ENCODE assay signal across 23 mouse cellular contexts in genomic region chr17:7889026-7889425, GRCm38 (mm10). TPM values are rescaled to one million over a fixed set of nuclear protein-coding genes. Genes with fewer than 3 reads are reported as not detected.
A peak's percentile ranks its signal among the peaks of the same experiment; 100 is the strongest.
DNase-seq lines count a peak whose midpoint lies in the region; ATAC-seq lines count a peak whose summit lies in the region.
"Had no signal": no experiment of that assay in that cellular context is flagged by ENCODE, and none has a peak within 500 bp of the region (broad histone marks: within the 10 kb centered on the region; RNA-seq: fewer than 3 reads in every experiment).

No protein-coding gene starts in this region.

- no peak overlapping the region for H3K9ac ChIP-seq in forebrain, embryonic 11.5 days (ENCODE audit: low read length)
- H3K9ac ChIP-seq: embryonic facial prominence, embryonic 12.5 days; heart, embryonic 13.5 days; liver, embryonic 12.5 days; neural tube, embryonic 13.5 days had no signal

- H3K9me3 ChIP-seq in forebrain, embryonic 11.5 days (ENCODE audit: control insufficient read depth, low read length), result no peaks in the 10 kb centered on the region
- H3K9me3 ChIP-seq: embryonic facial prominence, embryonic 12.5 days; heart, embryonic 13.5 days; limb, embryonic 10.5 days; liver, embryonic 12.5 days; midbrain, embryonic 10.5 days; neural tube, embryonic 13.5 days had no signal

- WGBS in forebrain, embryonic 11.5 days, result 88% methylated on average over 9 of the region's 9 CpGs

- H3K36me3 ChIP-seq in forebrain, embryonic 11.5 days (ENCODE audit: control insufficient read depth, insufficient read depth, low read length), result no peaks in the 10 kb centered on the region
- H3K36me3 ChIP-seq: embryonic facial prominence, embryonic 12.5 days; heart, embryonic 13.5 days; limb, embryonic 10.5 days; liver, embryonic 12.5 days; midbrain, embryonic 10.5 days; neural tube, embryonic 13.5 days had no signal

- no peaks in the 10 kb centered on the region for H3K27me3 ChIP-seq in forebrain, embryonic 11.5 days (ENCODE audit: control insufficient read depth, insufficient read depth, low read length)
- H3K27me3 ChIP-seq: embryonic facial prominence, embryonic 12.5 days; heart, embryonic 13.5 days; liver, embryonic 12.5 days; neural tube, embryonic 13.5 days had no signal

- H3K4me3 ChIP-seq in forebrain, embryonic 11.5 days (ENCODE audit: low read depth, low read length), result no peak overlapping the region
- H3K4me3 ChIP-seq: embryonic facial prominence, embryonic 12.5 days; heart, embryonic 13.5 days; limb, embryonic 10.5 days; liver, embryonic 12.5 days; midbrain, embryonic 10.5 days; neural tube, embryonic 13.5 days had no signal

- peak; percentile 2 for DNase-seq in kidney, postnatal 10 days
- no peak for DNase-seq in kidney, adult 18-20 months
- peak; percentile 68 for DNase-seq in CD4-positive helper T cell, adult 2 months (ENCODE audit: low read depth, low spot score)
- DNase-seq in ovary, adult 18-20 months (ENCODE audit: low spot score), result no peak
- DNase-seq in thymus, postnatal 0 days (ENCODE audit: low spot score), result no peak
- no peak for DNase-seq in forebrain, embryonic 11.5 days (ENCODE audit: low spot score)
- DNase-seq: adrenal gland, postnatal 36 days; cerebellum, adult 8-10 months; kidney, adult 11 months; lung, adult 2 months; lung, postnatal 36 days; right cerebral cortex, postnatal 14 days had no signal

- ATAC-seq in common myeloid progenitor, adult 5-6 weeks (replicated peaks; ENCODE audit: low read depth, poor library complexity, severe bottlenecking), result peak; percentile 90
- ATAC-seq in monocyte, adult 5-6 weeks (replicated peaks; ENCODE audit: insufficient number of reproducible peaks, low FRiP score, low TSS enrichment, poor library complexity, severe bottlenecking), result peak; percentile 77
- no peak for ATAC-seq in forebrain, embryonic 11.5 days (replicated peaks; ENCODE audit: low FRiP score)
- ATAC-seq: forebrain, embryonic 16.5 days; hindbrain, embryonic 16.5 days; liver, embryonic 12.5 days had no signal

- H3K4me2 ChIP-seq in forebrain, embryonic 11.5 days (ENCODE audit: low read depth, low read length, severe bottlenecking), result no peak overlapping the region
- H3K4me2 ChIP-seq: embryonic facial prominence, embryonic 12.5 days; heart, embryonic 13.5 days; liver, embryonic 12.5 days; neural tube, embryonic 13.5 days had no signal

- no peaks in the 10 kb centered on the region for H3K4me1 ChIP-seq in forebrain, embryonic 11.5 days (replicated peaks; ENCODE audit: control insufficient read depth, insufficient read depth, low read length)
- H3K4me1 ChIP-seq: embryonic facial prominence, embryonic 12.5 days; heart, embryonic 13.5 days; limb, embryonic 10.5 days; liver, embryonic 12.5 days; neural tube, embryonic 13.5 days had no signal

- H3K27ac ChIP-seq in forebrain, embryonic 11.5 days (ENCODE audit: low read depth, low read length), result no peak overlapping the region
- H3K27ac ChIP-seq: embryonic facial prominence, embryonic 12.5 days; heart, embryonic 13.5 days; kidney, postnatal 0 days; limb, embryonic 10.5 days; liver, embryonic 12.5 days; midbrain, embryonic 10.5 days; neural tube, embryonic 13.5 days had no signal

RNA-seq across cellular contexts. Expression of gene Tagap, which starts 36.8 kb away (rescaled TPM):
- total RNA-seq in common myeloid progenitor, adult 5-6 weeks (2017), result 10.1 and 12.4 TPM in 2 replicates
- 63.5 to 77.7 TPM (median 74.3 TPM) in 3 replicates for total RNA-seq in monocyte, adult 5-6 weeks (2017)
- polyA plus RNA-seq in thymus, postnatal 0 days (2015; fragmentation: Nextera tagmentation; extraction: Ambion mirVana), result 4.1 and 4.3 TPM in 2 replicates
- 0.47 TPM in 1 of 2 replicates, not detected in the other for polyA plus RNA-seq in forebrain, embryonic 11.5 days (2014; fragmentation: Nextera tagmentation; extraction: Ambion mirVana)

RNA-seq across cellular contexts. Expression of gene Rsph3a, which starts 56.4 kb away (rescaled TPM):
- total RNA-seq in common myeloid progenitor, adult 5-6 weeks (2017), result 20.1 and 32.4 TPM in 2 replicates
- total RNA-seq in monocyte, adult 5-6 weeks (2017), result 28.3 to 41.8 TPM (median 34.7 TPM) in 3 replicates
- 26.9 and 29.1 TPM in 2 replicates for polyA plus RNA-seq in thymus, postnatal 0 days (2015; fragmentation: Nextera tagmentation; extraction: Ambion mirVana)
- polyA plus RNA-seq in forebrain, embryonic 11.5 days (2014; fragmentation: Nextera tagmentation; extraction: Ambion mirVana), result 61.0 and 69.4 TPM in 2 replicates

Comparison
In these comparisons a context has a peak if more than half of its experiments do, and no peak if none do; other contexts are left out.
1. DNase-seq: peak in kidney, postnatal 10 days (single experiment) and CD4-positive helper T cell, adult 2 months (single experiment); none in kidney, adult 18-20 months (single experiment), ovary, adult 18-20 months (single experiment), thymus, postnatal 0 days (single experiment) and forebrain, embryonic 11.5 days (single experiment).